8 mouse cellular contexts compared by ENCODE assay signal in genomic region chr16:96159091-96159731, GRCm38 (mm10). TPM values are rescaled to one million over a fixed set of nuclear protein-coding genes. Genes with fewer than 3 reads are reported as not detected.
DNase-seq lines count a peak whose midpoint lies in the region; ATAC-seq lines count a peak whose summit lies in the region.

No protein-coding gene starts in this region.

- H3K4me2 ChIP-seq in intestine, embryonic 15.5 days (replicated peaks), result peak overlapping the region; percentile 99
- peak overlapping the region; percentile 98 for H3K4me2 ChIP-seq in liver, embryonic 12.5 days
- peak overlapping the region; percentile 98 for H3K4me2 ChIP-seq in stomach, embryonic 16.5 days (ENCODE audit: low read depth, low read length)

- H3K4me1 ChIP-seq in intestine, embryonic 15.5 days (replicated peaks), result peaks cover 8% of the 10 kb centered on the region
- peaks cover 15% of the 10 kb centered on the region for H3K4me1 ChIP-seq in liver, embryonic 12.5 days
- peaks cover 7% of the 10 kb centered on the region for H3K4me1 ChIP-seq in stomach, embryonic 16.5 days (ENCODE audit: control insufficient read depth, insufficient read depth, low read length)

- H3K4me3 ChIP-seq in intestine, embryonic 15.5 days (replicated peaks), result peak overlapping the region; percentile 65
- H3K4me3 ChIP-seq in liver, embryonic 12.5 days, result peak overlapping the region; percentile 65
- peak overlapping the region; percentile 61 for H3K4me3 ChIP-seq in stomach, embryonic 16.5 days (replicated peaks; ENCODE audit: low read length)

- H3K27me3 ChIP-seq in intestine, embryonic 15.5 days (replicated peaks), result no peaks in the 10 kb centered on the region
- H3K27me3 ChIP-seq in liver, embryonic 12.5 days (replicated peaks), result peaks cover 6% of the 10 kb centered on the region; the same call in 1 of the 2 replicates
- H3K27me3 ChIP-seq in stomach, embryonic 16.5 days (ENCODE audit: control insufficient read depth, insufficient read depth, low read length), result no peaks in the 10 kb centered on the region

- H3K27ac ChIP-seq in intestine, embryonic 15.5 days, result peak overlapping the region; percentile 71
- H3K27ac ChIP-seq in liver, embryonic 12.5 days, result peak overlapping the region; percentile 54; the same call in 1 of the 2 replicates
- H3K27ac ChIP-seq in stomach, embryonic 16.5 days (ENCODE audit: low read length), result peak overlapping the region; percentile 75

- ATAC-seq in intestine, embryonic 15.5 days, result peak; percentile 87
- ATAC-seq in liver, embryonic 12.5 days, result peak; percentile 78
- ATAC-seq in stomach, embryonic 16.5 days (ENCODE audit: insufficient read depth, low FRiP score), result peak; percentile 77

- H3K9ac ChIP-seq in intestine, embryonic 15.5 days, result peak overlapping the region; percentile 90
- H3K9ac ChIP-seq in liver, embryonic 12.5 days, result peak overlapping the region; percentile 82
- peak overlapping the region; percentile 92 for H3K9ac ChIP-seq in stomach, embryonic 16.5 days (ENCODE audit: low read length)

- DNase-seq in layer of hippocampus, postnatal 10 days (ENCODE audit: low spot score in 2 of 2), result peak; percentile 68 to 74
- no peak for DNase-seq in layer of hippocampus, adult 18-20 months (ENCODE audit: low spot score in 2 of 2)
- peak; percentile 84 for DNase-seq in embryo, embryonic 10.5 days (ENCODE audit: low spot score)
- DNase-seq in heart, adult 11 months, result peak; percentile 95
- peak; percentile 48 for DNase-seq in naive thymus-derived CD4-positive, alpha-beta T cell, adult 2 months (ENCODE audit: low read depth)

- WGBS in intestine, embryonic 15.5 days, result 1% methylated on average over 63 of the region's 67 CpGs
- WGBS in liver, embryonic 12.5 days (ENCODE audit: insufficient replicate concordance), result 2% methylated on average over 66 of the region's 67 CpGs
- under 1% methylated on average over 65 of the region's 67 CpGs for WGBS in stomach, embryonic 16.5 days

- no peaks in the 10 kb centered on the region for H3K9me3 ChIP-seq in intestine, embryonic 15.5 days
- H3K9me3 ChIP-seq in liver, embryonic 12.5 days (replicated peaks), result no peaks in the 10 kb centered on the region
- no peaks in the 10 kb centered on the region for H3K9me3 ChIP-seq in stomach, embryonic 16.5 days (replicated peaks; ENCODE audit: control insufficient read depth, low read length)

- no peaks in the 10 kb centered on the region; the same call in 1 of the 2 replicates for H3K36me3 ChIP-seq in intestine, embryonic 15.5 days
- H3K36me3 ChIP-seq in liver, embryonic 12.5 days, result peaks cover 33% of the 10 kb centered on the region
- H3K36me3 ChIP-seq in stomach, embryonic 16.5 days (ENCODE audit: control insufficient read depth, insufficient read depth, low read length), result no peaks in the 10 kb centered on the region

RNA-seq across cellular contexts. Expression of gene Wrb, which starts 14.0 kb away (rescaled TPM):
- total RNA-seq in layer of hippocampus, postnatal 10 days (2021), result 10 to 100 TPM; 76.9 to 89.3 TPM
- total RNA-seq in layer of hippocampus, adult 18-20 months (2021), result 10 to 100 TPM; 69.8 to 85.4 TPM
- 56.4 and 61.6 TPM in 2 replicates for polyA plus RNA-seq in intestine, embryonic 15.5 days (2015; fragmentation: Nextera tagmentation; extraction: Ambion mirVana)
- polyA plus RNA-seq in liver, embryonic 12.5 days (2016; fragmentation: Nextera tagmentation; extraction: Ambion mirVana), result 26.0 and 30.9 TPM in 2 replicates
- 55.4 and 63.1 TPM in 2 replicates for polyA plus RNA-seq in stomach, embryonic 16.5 days (2015; fragmentation: Nextera tagmentation; extraction: Ambion mirVana)

RNA-seq across cellular contexts. Expression of gene Hmgn1, which starts 31.7 kb away (rescaled TPM):
- total RNA-seq in layer of hippocampus, postnatal 10 days (2021), result 100 to 1,000 TPM in 1 of 2 experiments, 10 to 100 TPM in 1; 82.0 to 110 TPM
- total RNA-seq in layer of hippocampus, adult 18-20 months (2021), result 10 to 100 TPM; 82.6 to 83.8 TPM
- 489 and 623 TPM in 2 replicates for polyA plus RNA-seq in intestine, embryonic 15.5 days (2015; fragmentation: Nextera tagmentation; extraction: Ambion mirVana)
- 238 and 246 TPM in 2 replicates for polyA plus RNA-seq in liver, embryonic 12.5 days (2016; fragmentation: Nextera tagmentation; extraction: Ambion mirVana)
- 480 and 562 TPM in 2 replicates for polyA plus RNA-seq in stomach, embryonic 16.5 days (2015; fragmentation: Nextera tagmentation; extraction: Ambion mirVana)

RNA-seq across cellular contexts. Expression of gene Lca5l, which starts 32.9 kb away (rescaled TPM):
- total RNA-seq in layer of hippocampus, postnatal 10 days (2021), result 1 to 10 TPM; 1.6 TPM
- total RNA-seq in layer of hippocampus, adult 18-20 months (2021), result 1 to 10 TPM; 1.1 to 1.2 TPM
- polyA plus RNA-seq in intestine, embryonic 15.5 days (2015; fragmentation: Nextera tagmentation; extraction: Ambion mirVana), result 0.68 and 0.82 TPM in 2 replicates
- 0.17 and 0.20 TPM in 2 replicates for polyA plus RNA-seq in liver, embryonic 12.5 days (2016; fragmentation: Nextera tagmentation; extraction: Ambion mirVana)
- polyA plus RNA-seq in stomach, embryonic 16.5 days (2015; fragmentation: Nextera tagmentation; extraction: Ambion mirVana), result 0.66 and 0.90 TPM in 2 replicates

RNA-seq across cellular contexts. Expression of gene Sh3bgr, which starts 41.0 kb away (rescaled TPM):
- total RNA-seq in layer of hippocampus, postnatal 10 days (2021), result 1 to 10 TPM; 2.6 to 3.1 TPM
- 1 to 10 TPM; 2.0 to 2.6 TPM for total RNA-seq in layer of hippocampus, adult 18-20 months (2021)
- polyA plus RNA-seq in intestine, embryonic 15.5 days (2015; fragmentation: Nextera tagmentation; extraction: Ambion mirVana), result 28.2 and 29.9 TPM in 2 replicates
- 1.1 and 1.7 TPM in 2 replicates for polyA plus RNA-seq in liver, embryonic 12.5 days (2016; fragmentation: Nextera tagmentation; extraction: Ambion mirVana)
- 50.3 and 60.9 TPM in 2 replicates for polyA plus RNA-seq in stomach, embryonic 16.5 days (2015; fragmentation: Nextera tagmentation; extraction: Ambion mirVana)

Comparison
In these comparisons a context has a peak if more than half of its experiments do, and no peak if none do; other contexts are left out.
1. DNase-seq: peak in layer of hippocampus, postnatal 10 days (2 of 2), embryo, embryonic 10.5 days (single experiment), heart, adult 11 months (single experiment) and naive thymus-derived CD4-positive, alpha-beta T cell, adult 2 months (single experiment); none in layer of hippocampus, adult 18-20 months (0 of 2).
2. Peak in every context shown above with its lines, with median percentiles within 50 percentile points of each other: ATAC-seq, H3K27ac ChIP-seq, H3K4me2 ChIP-seq, H3K4me3 ChIP-seq and H3K9ac ChIP-seq.